Mouse (Mus musculus): Measurements from ENCODE around the gene Ubap1l. TPM values are rescaled to one million over a fixed set of nuclear protein-coding genes. Genes with fewer than 3 reads are reported as not detected.

The Ubap1l gene
- polyA plus RNA-seq, 1 experiment from 2014 or later = 0.41 TPM

DNA sequence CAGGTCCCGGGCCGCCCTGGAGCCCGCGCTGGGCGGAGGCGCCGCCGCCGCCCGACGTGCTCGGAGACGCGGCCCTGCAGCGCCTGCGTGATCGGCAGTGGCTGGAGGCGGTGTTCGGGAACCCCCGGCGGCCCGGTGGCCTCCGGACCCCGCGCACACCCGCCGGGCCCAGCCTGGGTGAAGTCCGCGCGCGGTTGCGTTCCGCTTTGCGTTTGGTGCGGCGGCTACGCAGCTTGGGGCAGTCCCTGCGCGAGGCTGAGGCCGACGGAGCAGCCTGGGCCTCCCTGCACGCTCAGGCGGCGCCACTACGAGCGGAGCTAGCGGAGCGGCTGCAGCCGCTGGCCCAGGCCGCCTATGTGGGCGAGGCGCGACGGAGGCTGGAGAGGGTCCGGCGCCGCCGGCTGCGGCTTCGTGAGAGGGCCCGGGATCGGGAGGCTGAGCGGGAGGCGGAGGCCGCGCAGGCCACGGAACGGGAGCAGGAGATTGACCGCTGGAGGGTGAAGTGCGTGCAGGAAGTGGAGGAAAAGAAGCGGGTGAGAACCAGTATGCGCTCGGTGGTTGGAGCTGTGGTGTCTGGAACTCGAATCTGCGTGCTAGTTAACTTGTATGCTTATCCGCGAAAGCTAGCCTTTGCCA, 14.2 kb upstream of the Ubap1l start:
- Histone ChIP-seq H3K27ac (peak overlapping the region; percentile 94), H3K4me1 (peaks cover 11% of the 10 kb centered on the region), H3K27me3 (no peaks in the 10 kb centered on the region), H3K4me3 (peak overlapping the region; percentile 98), H3K4me2 (peak overlapping the region; percentile 75), H3K36me3 (no peaks in the 10 kb centered on the region), H3K9ac (peak overlapping the region; percentile 98), H3K9me3 (no peaks in the 10 kb centered on the region)
- WGBS = under 1% methylated on average over 74 of the region's 77 CpGs
- peak; percentile 48; the same call in 1 of the 2 replicates for ATAC-seq (ENCODE audit: insufficient number of reproducible peaks, insufficient read depth, low FRiP score, low TSS enrichment, low read depth)

DNA sequence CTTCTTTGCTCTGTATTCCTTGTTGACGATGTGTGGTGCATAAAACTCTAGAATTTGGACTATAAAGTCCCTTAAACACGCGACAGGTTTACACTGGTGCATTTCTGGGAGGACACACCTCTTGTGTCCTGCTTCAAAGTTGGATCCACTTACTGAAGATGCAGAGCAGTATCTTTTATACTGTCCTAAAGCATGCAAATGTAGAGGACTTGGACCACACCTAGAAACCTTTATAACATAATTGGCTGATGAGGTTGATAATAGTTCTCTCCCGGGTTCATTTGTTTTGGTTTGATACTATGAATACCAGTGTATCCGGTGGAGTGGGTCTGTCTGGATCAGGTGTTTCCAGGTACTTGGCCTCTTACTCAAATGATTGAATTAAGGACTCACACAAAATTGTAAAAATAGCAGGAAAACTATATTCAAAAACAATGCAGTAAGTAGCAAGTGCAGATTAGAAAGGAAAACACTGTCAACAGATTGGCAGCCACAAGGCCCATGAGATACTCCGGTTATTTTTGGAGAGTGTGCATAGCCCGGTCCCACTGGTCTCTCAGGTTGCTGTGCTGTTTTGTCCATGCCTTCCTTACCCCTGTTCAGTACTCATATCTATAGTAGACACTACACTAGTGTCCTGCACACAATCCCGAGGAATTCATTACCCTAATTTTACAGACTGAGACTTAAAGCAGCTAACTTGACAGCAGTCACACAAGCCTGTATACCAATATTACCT, 13.6 kb upstream of the Ubap1l start:
- H3K36me3 ChIP-seq = no peaks in the 10 kb centered on the region
- ATAC-seq (ENCODE audit: insufficient number of reproducible peaks, insufficient read depth, low FRiP score, low TSS enrichment, low read depth) = no peak
- H3K27me3 ChIP-seq = no peaks in the 10 kb centered on the region
- no peaks in the 10 kb centered on the region for H3K9me3 ChIP-seq
- H3K9ac ChIP-seq = peak overlapping the region; percentile 98
- no peak overlapping the region for H3K27ac ChIP-seq
- peak overlapping the region; percentile 75 for H3K4me2 ChIP-seq
- H3K4me3 ChIP-seq = peak overlapping the region; percentile 98
- WGBS = 40% methylated on average over 8 of the region's 8 CpGs
- peaks cover 11% of the 10 kb centered on the region for H3K4me1 ChIP-seq

DNA sequence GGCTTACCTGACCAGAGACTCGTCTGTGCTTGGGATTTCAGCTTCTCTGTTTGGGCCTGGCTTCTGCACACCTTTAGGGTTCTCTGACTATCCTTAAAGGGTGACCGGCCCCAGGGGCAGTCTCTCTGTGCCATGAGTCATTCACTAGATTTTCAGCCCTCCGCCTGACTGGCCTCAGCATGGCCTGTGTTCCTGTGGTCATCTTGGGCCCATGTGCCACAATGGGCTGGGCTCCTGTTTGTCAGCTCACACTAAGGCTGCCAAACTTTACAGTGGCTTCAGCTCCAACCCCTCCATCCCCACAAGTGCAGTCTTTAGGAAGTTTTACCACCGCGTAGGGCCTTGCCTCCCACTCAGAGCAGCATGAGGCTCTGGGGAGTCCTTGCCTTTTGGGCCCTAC, 7.6 kb upstream of the Ubap1l start:
- H3K36me3 ChIP-seq = peaks cover 40% of the 10 kb centered on the region
- H3K4me2 ChIP-seq = no peak overlapping the region
- no peaks in the 10 kb centered on the region for H3K27me3 ChIP-seq
- 90% methylated on average over 5 of the region's 5 CpGs for WGBS
- H3K9ac ChIP-seq = 0 out of 2 replicates have a peak overlapping the region, but pooled peaks have one; percentile 21
- ATAC-seq (ENCODE audit: insufficient number of reproducible peaks, insufficient read depth, low FRiP score, low TSS enrichment, low read depth) = no peak
- H3K9me3 ChIP-seq = no peaks in the 10 kb centered on the region
- no peak overlapping the region for H3K27ac ChIP-seq
- H3K4me3 ChIP-seq = no peak overlapping the region
- no peaks in the 10 kb centered on the region; the same call in 1 of the 2 replicates for H3K4me1 ChIP-seq

DNA sequence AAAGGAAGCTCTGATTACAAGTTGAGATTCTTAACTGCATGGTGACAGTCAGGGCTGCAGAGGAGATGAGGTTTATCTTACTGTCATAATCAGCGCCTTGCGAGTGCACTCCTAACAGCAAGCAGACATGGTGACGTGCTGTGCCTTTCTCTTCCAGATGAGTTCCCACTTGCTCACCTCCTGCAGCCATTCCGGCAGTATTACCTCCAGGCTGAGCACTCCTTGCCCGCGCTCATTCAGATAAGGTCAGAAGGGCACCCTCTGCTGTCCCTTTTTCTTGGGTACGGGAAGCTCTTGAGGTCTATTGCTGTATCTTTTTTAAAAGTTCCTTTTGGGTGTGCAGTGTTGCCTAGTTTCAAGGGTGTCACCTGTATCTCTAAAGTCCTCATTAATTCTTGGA, 4.3 kb upstream of the Ubap1l start:
- WGBS = 83% methylated on average over 7 of the region's 7 CpGs
- Histone ChIP-seq H3K4me1 (no peaks in the 10 kb centered on the region), H3K27me3 (no peaks in the 10 kb centered on the region), H3K9ac (no peak overlapping the region), H3K9me3 (no peaks in the 10 kb centered on the region), H3K27ac (no peak overlapping the region), H3K36me3 (peaks cover 68% of the 10 kb centered on the region), H3K4me2 (no peak overlapping the region), H3K4me3 (no peak overlapping the region)
- no peak for ATAC-seq (ENCODE audit: insufficient number of reproducible peaks, insufficient read depth, low FRiP score, low TSS enrichment, low read depth)

DNA sequence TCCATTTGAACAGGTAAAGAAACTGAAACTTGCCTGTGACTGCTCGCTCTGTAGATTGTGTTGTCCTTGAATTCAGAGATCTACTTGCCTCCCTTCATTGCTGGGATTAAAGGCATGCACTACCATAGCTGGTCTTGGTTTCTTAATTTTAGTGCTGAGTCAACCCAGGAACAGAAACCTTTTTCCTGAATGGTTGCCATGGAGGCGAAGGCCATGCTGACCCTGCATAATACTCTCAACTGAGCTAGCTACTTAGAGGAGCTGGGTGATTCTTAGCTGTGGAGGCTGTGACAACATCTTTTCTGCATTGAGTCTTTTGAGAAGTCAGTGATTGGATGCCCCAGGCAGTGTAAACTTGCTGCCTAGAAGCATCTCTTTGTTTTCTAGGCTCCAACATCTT, 3.9 kb upstream of the Ubap1l start:
- no peaks in the 10 kb centered on the region for H3K27me3 ChIP-seq
- 87% methylated on average over 2 of the region's 2 CpGs for WGBS
- no peak overlapping the region for H3K4me2 ChIP-seq
- no peak overlapping the region for H3K27ac ChIP-seq
- H3K9me3 ChIP-seq = no peaks in the 10 kb centered on the region
- H3K36me3 ChIP-seq = peaks cover 72% of the 10 kb centered on the region
- ATAC-seq (ENCODE audit: insufficient number of reproducible peaks, insufficient read depth, low FRiP score, low TSS enrichment, low read depth) = no peak
- no peaks in the 10 kb centered on the region for H3K4me1 ChIP-seq
- no peak overlapping the region for H3K4me3 ChIP-seq
- no peak overlapping the region for H3K9ac ChIP-seq

DNA sequence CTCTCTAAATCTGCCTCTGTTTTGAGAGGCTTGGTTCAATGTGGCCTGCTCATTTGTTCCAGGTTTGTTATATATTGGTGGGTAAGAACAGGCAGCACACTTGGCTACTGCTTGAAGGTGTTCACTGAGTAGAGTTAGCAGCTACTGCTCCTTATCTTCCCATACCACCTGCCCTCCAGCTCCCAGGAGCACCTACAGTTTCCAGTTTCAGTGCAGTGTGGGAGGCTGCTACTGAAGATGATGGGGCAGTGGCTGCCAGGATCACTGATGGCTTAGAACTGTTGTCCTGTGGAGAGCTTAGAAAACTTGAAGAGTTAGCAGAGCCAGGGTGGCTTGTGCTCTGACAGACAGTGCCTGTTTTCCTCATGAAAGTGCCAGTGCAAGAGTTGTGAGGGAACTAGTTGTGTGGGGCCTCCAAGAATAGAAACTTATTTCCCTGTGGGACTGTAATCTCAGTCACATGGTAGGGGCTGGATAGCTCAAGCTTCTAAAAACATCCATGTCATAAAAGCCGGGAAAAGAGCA, 1.8 kb upstream of the Ubap1l start:
- H3K4me1 ChIP-seq = no peaks in the 10 kb centered on the region
- no peak overlapping the region for H3K4me2 ChIP-seq
- H3K4me3 ChIP-seq = no peak overlapping the region
- H3K27ac ChIP-seq = no peak overlapping the region
- H3K36me3 ChIP-seq = peaks cover 77% of the 10 kb centered on the region
- no peak overlapping the region for H3K9ac ChIP-seq
- no peak for ATAC-seq (ENCODE audit: insufficient number of reproducible peaks, insufficient read depth, low FRiP score, low TSS enrichment, low read depth)
- no peaks in the 10 kb centered on the region for H3K27me3 ChIP-seq
- H3K9me3 ChIP-seq = no peaks in the 10 kb centered on the region
- 87% methylated on average over 1 of the region's 1 CpGs for WGBS

DNA sequence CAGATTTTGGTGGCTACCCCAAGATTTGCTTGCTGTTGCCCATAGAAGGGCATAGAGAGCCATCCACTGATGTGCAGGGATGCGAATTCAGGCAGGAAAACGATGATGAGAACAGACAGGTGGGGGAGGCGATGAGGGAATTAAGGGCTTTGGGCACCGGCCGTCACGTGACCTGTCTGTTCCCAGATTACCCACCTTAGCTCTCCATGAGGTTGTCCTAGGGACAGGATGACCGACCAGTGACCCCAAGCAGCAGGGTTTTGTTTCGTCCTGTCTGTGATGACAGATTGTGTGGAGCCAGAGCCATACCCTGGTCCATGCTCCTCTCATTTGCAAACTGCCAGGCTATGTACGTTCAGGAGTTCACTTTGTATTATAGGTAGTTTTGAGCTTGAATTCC, 2.8 kb downstream of the Ubap1l start:
- H3K4me2 ChIP-seq = no peak overlapping the region
- H3K9me3 ChIP-seq = no peaks in the 10 kb centered on the region
- H3K27me3 ChIP-seq = no peaks in the 10 kb centered on the region
- H3K36me3 ChIP-seq = peaks cover 48% of the 10 kb centered on the region
- H3K4me3 ChIP-seq = no peak overlapping the region
- no peak overlapping the region for H3K9ac ChIP-seq
- 58% methylated on average over 9 of the region's 9 CpGs for WGBS
- ATAC-seq (ENCODE audit: insufficient number of reproducible peaks, insufficient read depth, low FRiP score, low TSS enrichment, low read depth) = no peak
- no peak overlapping the region for H3K27ac ChIP-seq
- no peaks in the 10 kb centered on the region for H3K4me1 ChIP-seq

DNA sequence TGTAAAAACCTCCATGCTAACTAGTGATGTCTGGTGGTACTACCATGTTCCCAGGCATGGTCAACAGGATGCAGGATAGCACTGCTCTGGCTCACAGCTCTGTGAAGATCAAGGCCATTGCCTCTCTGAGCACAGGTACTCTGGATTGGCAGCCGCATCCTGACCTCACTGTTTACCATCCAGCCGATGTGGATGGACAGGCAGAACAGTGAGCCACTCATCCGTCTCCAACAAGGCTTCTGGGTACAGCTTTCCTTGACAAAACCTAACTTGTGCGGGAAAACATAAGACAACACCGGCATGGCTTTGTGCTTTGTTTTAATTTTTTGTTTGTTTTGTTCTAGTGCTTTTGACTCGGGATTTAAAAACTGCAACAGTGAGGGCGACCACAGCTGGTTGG, 4.9 kb downstream of the Ubap1l start:
- H3K4me1 ChIP-seq = no peaks in the 10 kb centered on the region
- no peaks in the 10 kb centered on the region for H3K27me3 ChIP-seq
- H3K27ac ChIP-seq = no peak overlapping the region
- H3K9me3 ChIP-seq = no peaks in the 10 kb centered on the region
- H3K4me3 ChIP-seq = no peak overlapping the region
- H3K36me3 ChIP-seq = peaks cover 30% of the 10 kb centered on the region
- H3K4me2 ChIP-seq = no peak overlapping the region
- H3K9ac ChIP-seq = no peak overlapping the region
- 87% methylated on average over 7 of the region's 7 CpGs for WGBS
- no peak for ATAC-seq (ENCODE audit: insufficient number of reproducible peaks, insufficient read depth, low FRiP score, low TSS enrichment, low read depth)

DNA sequence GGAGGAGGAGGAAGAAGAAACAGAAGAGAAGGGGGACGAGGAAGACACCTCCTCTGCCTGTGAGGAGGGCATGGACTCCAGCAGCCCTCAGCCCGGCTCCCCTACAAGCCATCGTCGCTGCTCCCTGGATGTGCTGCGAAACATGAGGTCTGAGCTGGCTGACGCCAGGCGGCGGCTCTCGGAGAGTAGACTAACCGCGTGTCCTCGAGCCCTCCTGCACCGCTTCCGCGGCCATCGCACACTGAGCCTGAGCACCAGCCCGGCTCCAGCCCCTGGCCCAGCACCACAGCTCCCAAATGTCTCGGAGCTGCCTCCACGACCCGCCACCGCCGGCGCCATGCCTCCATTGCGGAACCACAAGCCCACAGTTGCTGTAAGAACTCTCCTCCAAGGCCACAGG, 10.9 kb downstream of the Ubap1l start:
- Histone ChIP-seq H3K9me3 (no peaks in the 10 kb centered on the region), H3K27me3 (no peaks in the 10 kb centered on the region), H3K4me2 (no peak overlapping the region), H3K9ac (no peak overlapping the region), H3K36me3 (peaks cover 8% of the 10 kb centered on the region; the same call in 1 of the 2 replicates), H3K4me3 (no peak overlapping the region), H3K27ac (no peak overlapping the region), H3K4me1 (0 out of 2 replicates have a peak, but pooled peaks cover 6% of the 10 kb centered on the region)
- ATAC-seq (ENCODE audit: insufficient number of reproducible peaks, insufficient read depth, low FRiP score, low TSS enrichment, low read depth) = no peak
- 85% methylated on average over 24 of the region's 24 CpGs for WGBS

DNA sequence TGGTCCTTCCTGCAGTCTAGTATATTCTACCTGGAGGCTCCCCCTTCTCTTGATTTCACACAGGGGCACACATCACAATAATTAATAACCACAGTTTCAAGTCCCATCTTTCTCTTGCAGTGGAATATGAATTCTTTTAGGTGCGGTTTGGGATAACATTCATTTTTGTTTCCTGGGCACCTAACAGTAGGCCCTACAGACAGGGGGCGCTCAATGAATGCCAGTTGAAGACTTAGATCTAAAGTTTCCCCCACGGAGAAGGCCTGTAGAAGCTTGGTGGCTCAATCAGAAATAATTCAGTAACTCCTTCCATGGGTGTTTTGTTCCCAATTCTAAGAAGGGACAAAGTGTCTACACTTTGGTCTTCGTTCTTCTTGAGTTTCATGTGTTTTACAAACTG, 11.6 kb downstream of the Ubap1l start:
- Histone ChIP-seq H3K4me3 (no peak overlapping the region), H3K9ac (no peak overlapping the region), H3K9me3 (no peaks in the 10 kb centered on the region), H3K4me2 (no peak overlapping the region), H3K27me3 (no peaks in the 10 kb centered on the region), H3K4me1 (0 out of 2 replicates have a peak, but pooled peaks cover 6% of the 10 kb centered on the region), H3K27ac (no peak overlapping the region), H3K36me3 (peaks cover 9% of the 10 kb centered on the region; the same call in 1 of the 2 replicates)
- 73% methylated on average over 4 of the region's 4 CpGs for WGBS
- ATAC-seq (ENCODE audit: insufficient number of reproducible peaks, insufficient read depth, low FRiP score, low TSS enrichment, low read depth) = no peak

DNA sequence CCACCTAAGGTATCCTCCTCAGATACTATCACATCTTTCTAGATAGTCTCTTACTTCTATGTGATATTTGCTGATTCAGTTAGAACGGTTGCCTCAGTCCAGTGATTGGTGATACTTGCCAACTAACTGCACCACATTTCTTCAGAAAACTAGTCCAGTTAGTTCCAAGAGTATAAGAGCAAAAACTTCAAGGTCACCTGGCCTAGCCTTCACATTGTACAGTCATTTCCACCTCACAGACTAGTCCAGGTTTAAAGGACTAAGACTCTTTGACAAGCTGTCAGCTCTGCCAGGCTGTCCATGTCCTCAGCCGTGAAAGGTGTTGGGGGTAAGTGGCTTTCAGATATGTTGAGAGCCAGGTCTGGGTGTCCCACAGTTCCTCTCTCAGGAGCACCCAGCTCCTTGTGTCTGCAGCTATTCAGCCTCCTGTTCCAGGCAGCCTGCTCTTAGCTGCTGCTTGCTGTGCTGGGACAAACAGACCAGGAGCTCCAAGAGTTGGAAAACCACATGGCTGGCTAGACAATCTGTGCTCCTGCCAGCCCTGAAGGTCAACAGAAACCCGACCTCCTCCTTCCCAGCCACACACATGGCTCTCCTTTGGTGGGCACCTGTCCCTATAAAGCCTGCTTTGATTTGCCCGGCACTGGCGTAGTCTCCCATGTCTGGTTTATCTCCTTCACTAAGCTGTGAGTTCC, 13.8 kb downstream of the Ubap1l start:
- Histone ChIP-seq H3K4me2 (no peak overlapping the region), H3K4me3 (no peak overlapping the region), H3K36me3 (peaks cover 14% of the 10 kb centered on the region; the same call in 1 of the 2 replicates), H3K4me1 (0 out of 2 replicates have a peak, but pooled peaks cover 6% of the 10 kb centered on the region), H3K27me3 (no peaks in the 10 kb centered on the region), H3K9me3 (no peaks in the 10 kb centered on the region), H3K9ac (no peak overlapping the region), H3K27ac (no peak overlapping the region)
- no peak for ATAC-seq (ENCODE audit: insufficient number of reproducible peaks, insufficient read depth, low FRiP score, low TSS enrichment, low read depth)
- WGBS = 63% methylated on average over 5 of the region's 5 CpGs
